Mouse (Mus musculus): Measurements from ENCODE around the gene Wdr90. TPM values are rescaled to one million over a fixed set of nuclear protein-coding genes. Genes with fewer than 3 reads are reported as not detected.
A peak's percentile ranks its signal among the peaks of the same experiment; 100 is the strongest.

Wdr90 gene
- total RNA-seq, 2 experiments from 2014 or later: 19.2 to 26.2 TPM

GRCm38 (mm10) chr17:25843636-25844395, 17.5 kb downstream of the Wdr90 start:
- DNase-seq: no peak

DNA sequence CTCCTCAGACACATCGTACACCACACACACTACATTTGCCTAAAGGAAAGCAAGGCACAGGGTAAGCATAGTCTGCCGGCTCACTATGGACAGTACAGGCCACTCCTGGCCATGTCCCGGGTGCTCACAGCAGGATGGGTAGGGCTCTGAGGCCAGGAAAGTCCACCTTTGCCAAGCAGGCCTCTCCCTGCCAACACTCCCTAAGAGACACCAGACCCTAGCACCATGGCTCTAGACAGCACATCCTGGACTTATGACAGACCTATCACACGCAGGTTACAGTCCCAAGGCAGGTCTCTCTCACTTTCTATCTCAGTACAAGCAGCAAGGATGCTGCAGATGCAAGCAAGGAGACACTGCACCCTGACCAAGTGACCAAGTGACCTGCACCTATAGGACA, 18.2 kb downstream of the Wdr90 start:
- no peak for DNase-seq

GRCm38 (mm10) chr17:25842509-25842908, 18.8 kb downstream of the Wdr90 start:
- DNase-seq: no peak

- no peak for DNase-seq
Observed at GRCm38 (mm10) chr17:25841117-25841880, 20.0 kb downstream of the Wdr90 start, which contains the start of gene Gm20683. Gene Gm20683 (minus strand): TSS chr17:25841763.

GRCm38 (mm10) chr17:25840519-25840918, 20.8 kb downstream of the Wdr90 start:
- no peak for DNase-seq

DNA sequence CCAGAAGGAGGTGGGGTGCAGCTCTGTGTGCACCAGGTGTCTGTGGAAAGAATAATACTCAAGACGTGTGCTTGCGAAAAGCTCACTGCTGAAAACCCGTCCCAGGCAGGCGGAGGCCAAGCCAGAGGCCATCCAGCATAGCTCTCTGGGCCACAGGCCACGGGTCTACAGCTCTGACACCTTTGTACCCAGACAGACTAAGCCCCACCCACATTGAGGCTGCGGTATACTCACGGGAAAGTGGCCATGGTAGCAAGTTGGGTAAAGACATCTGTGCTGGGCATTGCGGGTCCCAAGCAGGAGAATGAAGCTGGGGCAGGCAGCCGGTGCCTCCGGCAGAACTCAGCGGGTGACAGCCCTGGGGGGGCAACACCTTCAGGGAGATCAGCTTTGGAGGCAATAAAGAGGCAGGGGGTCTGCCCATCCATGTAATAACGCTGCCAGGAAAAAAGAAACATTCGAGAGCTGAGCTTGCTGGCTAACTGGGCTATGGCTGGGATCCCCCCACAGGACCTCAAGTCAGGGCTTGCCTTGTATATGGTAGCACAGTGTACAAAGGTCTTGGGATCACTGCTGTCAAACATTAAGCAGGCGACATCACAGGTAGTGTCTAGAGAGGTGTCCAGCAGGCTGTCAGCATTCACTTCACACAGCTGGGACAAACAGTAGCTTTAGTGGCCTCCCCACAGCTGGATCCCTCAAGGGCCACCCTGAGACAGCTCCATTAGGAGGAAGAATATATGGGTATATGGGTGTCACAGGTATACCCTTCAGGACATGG, 21.7 kb downstream of the Wdr90 start:
- no peak for DNase-seq

DNA sequence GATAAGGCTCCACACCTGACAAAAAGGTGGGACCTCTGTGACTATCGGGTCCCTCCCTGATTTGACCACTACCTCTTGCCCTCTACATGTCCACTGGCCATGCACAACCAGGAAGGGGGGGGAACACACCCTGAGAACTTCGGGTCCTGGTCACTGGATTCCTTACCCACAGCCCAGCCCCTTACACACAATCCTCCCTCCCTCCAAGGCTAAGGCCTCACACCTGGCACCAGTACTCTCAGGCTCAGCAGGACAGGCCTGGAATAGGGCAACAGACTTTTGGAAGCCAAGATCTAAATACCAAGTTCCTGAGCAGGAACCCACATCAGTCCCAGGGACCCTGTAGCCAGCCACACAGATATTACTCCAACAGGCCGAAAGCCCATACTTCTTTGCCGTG, 22.4 kb downstream of the Wdr90 start:
- no peak for DNase-seq

GRCm38 (mm10) chr17:25837533-25837932, 23.8 kb downstream of the Wdr90 start:
- DNase-seq: no peak

DNA sequence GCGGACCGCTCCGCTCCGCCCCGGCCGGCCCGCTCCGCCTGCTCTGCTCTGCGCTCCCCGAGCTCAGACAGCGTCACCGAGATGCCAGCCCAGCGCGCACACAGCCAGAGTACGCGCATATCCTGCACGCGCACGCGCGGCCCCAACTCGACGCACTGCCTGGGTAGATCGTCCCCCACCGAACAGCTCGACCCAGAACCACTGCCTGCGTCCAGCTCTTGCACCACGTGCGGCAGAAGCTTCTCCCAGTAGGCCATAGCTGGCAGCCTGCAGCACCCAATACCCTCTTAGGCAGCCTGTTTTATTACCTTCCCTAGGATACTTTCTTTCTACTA, 24.3 kb downstream of the Wdr90 start, which contains the start of gene Rhbdl1:
Gene Rhbdl1 (minus strand): TSS at position 220 of the 335 bp plus-strand sequence.
- DNase-seq: peak; percentile 84

DNA sequence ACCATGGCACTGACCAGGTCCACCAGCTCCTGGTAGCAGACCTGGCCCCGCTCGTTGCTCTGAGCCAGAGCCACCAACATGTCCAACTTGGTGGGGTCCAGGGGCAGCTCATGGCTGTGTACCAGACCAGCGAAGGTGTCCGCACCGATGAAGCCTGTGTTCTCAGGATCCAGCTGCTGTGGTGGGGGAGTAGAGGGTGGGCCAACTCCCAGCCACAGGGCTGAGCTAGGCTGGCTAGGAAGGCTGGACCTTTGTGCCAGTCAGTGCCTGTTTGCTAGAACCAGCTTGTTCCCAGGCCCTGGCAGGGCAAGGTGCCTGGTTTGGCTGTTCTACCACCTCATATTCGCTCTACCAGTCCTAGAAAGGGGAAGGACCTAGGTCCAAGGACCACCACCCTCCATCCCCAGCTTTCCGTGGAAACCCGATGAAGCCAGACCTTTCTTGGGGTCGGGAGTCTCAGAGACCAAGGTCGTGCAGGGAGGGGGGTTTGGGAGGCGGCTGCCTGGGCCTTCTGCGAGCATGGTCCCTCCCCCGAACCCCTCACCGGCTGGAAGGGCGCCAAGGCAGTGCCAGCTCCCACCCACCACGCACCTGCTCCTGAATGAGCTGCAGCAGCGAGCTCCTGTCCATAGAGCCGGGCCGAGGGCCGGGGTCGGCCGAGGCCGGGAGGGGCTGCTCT, 24.8 kb downstream of the Wdr90 start:
- no peak for DNase-seq

DNA sequence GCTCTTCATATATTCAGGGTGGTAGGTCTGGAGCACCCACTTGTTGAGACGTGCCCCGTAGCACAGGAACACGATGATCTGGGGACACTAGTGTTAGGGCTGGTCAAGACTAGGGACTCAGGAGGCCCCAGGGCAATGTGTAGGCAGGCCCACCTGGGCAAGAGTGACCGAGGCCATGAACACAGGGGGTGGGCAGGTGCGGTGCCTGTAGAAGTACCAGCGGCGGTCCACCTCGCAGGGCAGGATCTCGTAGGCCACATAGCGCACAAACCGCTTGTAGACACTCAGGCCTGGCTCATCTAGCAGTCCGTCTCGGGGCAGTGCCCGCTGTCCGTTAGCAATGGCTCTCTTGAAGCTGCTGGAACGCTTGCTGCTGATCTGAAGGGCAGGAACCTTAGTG, 25.5 kb downstream of the Wdr90 start:
- DNase-seq: no peak

DNA sequence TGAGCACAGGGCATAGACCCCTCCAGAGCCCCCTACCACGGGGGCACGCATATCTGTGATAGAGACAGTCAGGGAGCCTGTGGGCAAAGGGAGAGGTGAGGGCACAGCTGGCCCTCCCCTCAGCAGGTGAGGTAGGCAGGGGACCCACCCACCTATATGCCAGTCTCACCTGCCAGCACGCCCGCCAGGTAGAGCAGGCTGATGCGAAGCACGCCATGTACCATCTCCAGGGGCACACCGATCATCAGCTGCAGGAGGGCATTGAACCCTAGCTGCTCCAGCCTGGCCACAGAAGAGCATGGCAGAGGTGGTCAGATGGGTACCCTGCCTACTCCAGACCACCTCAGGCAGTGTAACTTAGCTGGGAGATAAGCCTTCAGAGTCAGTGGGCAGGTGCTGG, 26.0 kb downstream of the Wdr90 start:
- DNase-seq: no peak

- no peak for DNase-seq
Observed at GRCm38 (mm10) chr17:25834595-25835222, 26.6 kb downstream of the Wdr90 start.

GRCm38 (mm10) chr17:25833961-25834594, 27.2 kb downstream of the Wdr90 start:
- no peak for DNase-seq

DNA sequence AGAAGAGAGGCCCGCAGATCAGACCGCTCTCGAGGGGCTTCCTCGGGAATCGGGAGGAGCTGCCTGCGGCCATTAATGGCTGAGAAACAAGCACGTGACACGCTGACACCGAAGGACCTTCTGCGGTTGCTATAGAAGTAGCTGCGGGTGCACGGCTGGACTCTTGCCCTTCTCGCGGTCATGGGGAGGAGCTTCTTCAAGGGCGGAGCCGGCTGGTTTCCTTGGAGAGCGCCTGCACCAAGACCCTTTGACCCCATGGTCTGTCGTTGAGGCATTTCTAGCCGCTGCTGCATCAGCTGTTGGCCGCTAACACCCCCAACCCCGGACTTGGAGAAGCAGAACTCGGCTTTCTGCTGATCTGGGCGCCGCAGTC, 28.0 kb downstream of the Wdr90 start, which contains the start of gene Stub1:
Gene Stub1 (minus strand): TSS at position 114 of the 373 bp plus-strand sequence.
- DNase-seq: peak in 1 of 2 experiments; percentile 89

DNA sequence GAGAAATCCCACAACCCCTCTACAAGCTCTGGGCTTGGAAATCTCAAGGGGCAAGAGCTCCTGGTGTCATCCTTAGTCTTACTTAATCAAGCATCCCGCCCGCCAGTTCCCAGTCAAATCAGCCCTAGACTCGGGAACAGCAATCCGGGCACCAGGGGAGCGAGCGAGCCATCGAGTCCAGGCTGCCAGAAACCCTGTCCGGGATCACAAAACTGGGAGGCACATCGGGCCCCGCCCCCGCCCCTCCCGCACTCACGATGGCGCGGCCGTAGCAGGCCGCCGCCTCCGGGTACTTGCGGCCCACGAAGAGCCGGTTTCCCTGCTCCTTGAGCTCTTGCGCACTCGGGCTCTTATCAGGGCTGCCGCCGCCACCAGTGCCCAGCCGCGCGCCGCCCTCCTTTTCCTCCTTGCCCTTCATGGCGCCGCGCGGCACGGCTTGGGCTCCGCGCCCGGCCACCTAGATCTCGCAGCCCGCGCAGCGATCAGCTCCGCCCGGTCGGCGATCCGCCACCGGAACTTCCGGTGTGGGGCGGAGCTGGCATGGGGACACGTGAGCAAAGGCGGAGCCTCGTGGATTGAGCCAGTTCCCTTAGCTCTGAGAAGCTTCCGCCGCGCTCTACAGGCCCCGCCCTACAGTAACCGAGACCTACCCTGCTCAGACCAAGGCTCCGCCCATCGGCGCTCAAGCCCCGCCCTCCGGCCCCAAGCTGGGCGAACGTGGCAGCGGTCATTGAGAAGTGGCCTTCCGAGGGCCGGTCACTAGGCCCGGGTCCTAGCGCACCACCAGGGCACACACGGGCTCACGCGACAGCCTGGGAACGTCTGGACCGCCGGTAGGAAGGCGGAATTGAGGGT, 28.6 kb downstream of the Wdr90 start:
- DNase-seq: peak; percentile 98

GRCm38 (mm10) chr17:25831451-25832281, 29.6 kb downstream of the Wdr90 start:
- DNase-seq: no peak

- DNase-seq: no peak
Observed at GRCm38 (mm10) chr17:25830806-25831431, 30.4 kb downstream of the Wdr90 start.

DNA sequence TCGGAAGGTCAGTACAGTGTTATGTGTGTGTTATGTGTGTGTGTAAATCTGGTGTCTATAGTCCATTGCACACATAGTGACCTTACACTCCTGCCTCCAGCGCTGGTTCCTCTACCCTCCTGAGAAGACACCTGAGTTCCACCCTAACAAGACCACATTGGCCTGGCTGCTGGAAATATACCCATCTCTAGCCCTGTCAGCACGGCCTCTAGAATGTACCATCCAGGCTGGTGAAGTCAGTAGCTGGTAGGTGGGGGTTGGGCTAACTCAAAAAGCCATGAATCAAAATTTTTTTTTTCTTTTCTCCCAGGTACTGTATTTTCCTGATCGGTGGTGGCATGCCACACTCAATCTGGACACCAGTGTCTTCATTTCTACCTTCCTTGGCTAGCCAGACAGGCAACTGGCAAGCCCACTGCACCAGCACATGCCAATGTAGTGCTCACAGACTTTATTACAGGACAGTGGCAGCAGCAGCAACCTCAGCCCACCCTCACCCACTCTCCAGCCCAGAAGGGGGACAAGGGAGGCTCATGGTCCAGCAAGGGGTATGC, 31.0 kb downstream of the Wdr90 start:
- no peak for DNase-seq
